Comparison of ENCODE assay signal across 8 mouse cellular contexts in genomic region chr4:151932576-151933504, GRCm38 (mm10). TPM values are rescaled to one million over a fixed set of nuclear protein-coding genes. Genes with fewer than 3 reads are reported as not detected.
DNase-seq lines count a peak whose midpoint lies in the region; ATAC-seq lines count a peak whose summit lies in the region.

No protein-coding gene starts in this region.

- H3K4me3 ChIP-seq in heart, embryonic 15.5 days: peak overlapping the region; percentile 89
- H3K4me3 ChIP-seq in embryonic facial prominence, embryonic 14.5 days (ENCODE audit: low read depth, low read length): peak overlapping the region; percentile 100
- peak overlapping the region; percentile 100 for H3K4me3 ChIP-seq in limb, embryonic 10.5 days
- H3K4me3 ChIP-seq in neural tube, embryonic 15.5 days (replicated peaks): peak overlapping the region; percentile 100; the same call in 1 of the 2 replicates

- H3K27ac ChIP-seq in heart, embryonic 15.5 days: no peak overlapping the region
- H3K27ac ChIP-seq in embryonic facial prominence, embryonic 14.5 days (replicated peaks; ENCODE audit: low read depth, low read length): no peak overlapping the region
- H3K27ac ChIP-seq in limb, embryonic 10.5 days: peak overlapping the region; percentile 94
- H3K27ac ChIP-seq in neural tube, embryonic 15.5 days (replicated peaks): peak overlapping the region; percentile 24

- peaks cover 28% of the 10 kb centered on the region for H3K4me1 ChIP-seq in heart, embryonic 15.5 days (replicated peaks)
- H3K4me1 ChIP-seq in embryonic facial prominence, embryonic 14.5 days (ENCODE audit: control insufficient read depth, insufficient read depth, low read length): peaks cover 11% of the 10 kb centered on the region
- peaks cover 16% of the 10 kb centered on the region for H3K4me1 ChIP-seq in limb, embryonic 10.5 days
- peaks cover 25% of the 10 kb centered on the region for H3K4me1 ChIP-seq in neural tube, embryonic 15.5 days

- DNase-seq in heart, adult 18-20 months: no peak
- DNase-seq in embryonic facial prominence, embryonic 14.5 days (ENCODE audit: low spot score): no peak
- DNase-seq in limb, embryonic 10.5 days (ENCODE audit: low spot score): no peak
- DNase-seq in embryo, embryonic 10 days (ENCODE audit: low spot score): no peak
- DNase-seq in gastrocnemius, postnatal 10 days: no peak
- no peak for DNase-seq in urinary bladder, postnatal 14 days (ENCODE audit: low spot score)

- no peaks in the 10 kb centered on the region for H3K36me3 ChIP-seq in heart, embryonic 15.5 days
- H3K36me3 ChIP-seq in embryonic facial prominence, embryonic 14.5 days (ENCODE audit: control insufficient read depth, insufficient read depth, low read length): no peaks in the 10 kb centered on the region
- H3K36me3 ChIP-seq in limb, embryonic 10.5 days: peaks cover 17% of the 10 kb centered on the region
- H3K36me3 ChIP-seq in neural tube, embryonic 15.5 days: no peaks in the 10 kb centered on the region

- H3K9ac ChIP-seq in heart, embryonic 15.5 days: no peak overlapping the region
- peak overlapping the region; percentile 40 for H3K9ac ChIP-seq in embryonic facial prominence, embryonic 14.5 days (ENCODE audit: low read depth, low read length)
- no peak overlapping the region for H3K9ac ChIP-seq in neural tube, embryonic 15.5 days (replicated peaks)

- H3K9me3 ChIP-seq in heart, embryonic 15.5 days (replicated peaks): no peaks in the 10 kb centered on the region
- no peaks in the 10 kb centered on the region for H3K9me3 ChIP-seq in embryonic facial prominence, embryonic 14.5 days (ENCODE audit: control insufficient read depth, low read length)
- no peaks in the 10 kb centered on the region for H3K9me3 ChIP-seq in limb, embryonic 10.5 days (replicated peaks)
- no peaks in the 10 kb centered on the region for H3K9me3 ChIP-seq in neural tube, embryonic 15.5 days (replicated peaks)

- H3K27me3 ChIP-seq in heart, embryonic 15.5 days: 0 out of 2 replicates have a peak, but pooled peaks cover under 1% of the 10 kb centered on the region
- no peaks in the 10 kb centered on the region for H3K27me3 ChIP-seq in embryonic facial prominence, embryonic 14.5 days (replicated peaks; ENCODE audit: control insufficient read depth, insufficient read depth, low read length)
- H3K27me3 ChIP-seq in limb, embryonic 10.5 days (ENCODE audit: low read depth, poor library complexity, severe bottlenecking): no peaks in the 10 kb centered on the region
- H3K27me3 ChIP-seq in neural tube, embryonic 15.5 days (replicated peaks): no peaks in the 10 kb centered on the region

- ATAC-seq in heart, embryonic 15.5 days (replicated peaks; ENCODE audit: insufficient number of reproducible peaks, insufficient read depth, low FRiP score, low read depth): peak; percentile 23
- ATAC-seq in embryonic facial prominence, embryonic 14.5 days (ENCODE audit: low read depth): peak; percentile 9
- peak; percentile 63 for ATAC-seq in neural tube, embryonic 15.5 days (ENCODE audit: low FRiP score)

- WGBS in heart, embryonic 15.5 days: 72% methylated on average over 13 of the region's 13 CpGs
- WGBS in embryonic facial prominence, embryonic 14.5 days: 74% methylated on average over 13 of the region's 13 CpGs
- 85% methylated on average over 13 of the region's 13 CpGs for WGBS in limb, embryonic 10.5 days
- WGBS in neural tube, embryonic 15.5 days: 86% methylated on average over 13 of the region's 13 CpGs

- H3K4me2 ChIP-seq in heart, embryonic 15.5 days: peak overlapping the region; percentile 36
- peak overlapping the region; percentile 49 for H3K4me2 ChIP-seq in embryonic facial prominence, embryonic 14.5 days (ENCODE audit: low read depth, low read length)
- peak overlapping the region; percentile 97 for H3K4me2 ChIP-seq in neural tube, embryonic 15.5 days

RNA-seq across cellular contexts. Expression of gene Dnajc11, which starts 0.7 kb away (rescaled TPM):
- polyA plus RNA-seq in heart, embryonic 15.5 days (2015; fragmentation: Nextera tagmentation; extraction: Ambion mirVana): 45.4 and 56.4 TPM in 2 replicates
- 100 to 1,000 TPM in 1 of 2 experiments, 10 to 100 TPM in 1; 81.4 to 103 TPM for total RNA-seq in heart, adult 18-20 months (2021)
- polyA plus RNA-seq in embryonic facial prominence, embryonic 14.5 days (2014; fragmentation: Nextera tagmentation; extraction: Ambion mirVana): 47.5 and 53.1 TPM in 2 replicates
- 121 TPM in 2 replicates for polyA plus RNA-seq in limb, embryonic 10.5 days (2016; fragmentation: Nextera tagmentation; extraction: Ambion mirVana)
- 79.6 and 82.6 TPM in 2 replicates for polyA plus RNA-seq in neural tube, embryonic 15.5 days (2015; fragmentation: Nextera tagmentation; extraction: Ambion mirVana)
- total RNA-seq in gastrocnemius, postnatal 10 days (2021): 10 to 100 TPM; 72.1 to 72.3 TPM

RNA-seq across cellular contexts. Expression of gene Thap3, which starts 56.0 kb away (rescaled TPM):
- polyA plus RNA-seq in heart, embryonic 15.5 days (2015; fragmentation: Nextera tagmentation; extraction: Ambion mirVana): 26.3 and 34.4 TPM in 2 replicates
- total RNA-seq in heart, adult 18-20 months (2021): 10 to 100 TPM; 10.5 to 14.9 TPM
- polyA plus RNA-seq in embryonic facial prominence, embryonic 14.5 days (2014; fragmentation: Nextera tagmentation; extraction: Ambion mirVana): 31.7 and 32.7 TPM in 2 replicates
- 36.0 and 43.1 TPM in 2 replicates for polyA plus RNA-seq in limb, embryonic 10.5 days (2016; fragmentation: Nextera tagmentation; extraction: Ambion mirVana)
- polyA plus RNA-seq in neural tube, embryonic 15.5 days (2015; fragmentation: Nextera tagmentation; extraction: Ambion mirVana): 37.8 and 38.3 TPM in 2 replicates
- 10 to 100 TPM; 34.1 to 34.4 TPM for total RNA-seq in gastrocnemius, postnatal 10 days (2021)

Comparison
In these comparisons a context has a peak if more than half of its experiments do, and no peak if none do; other contexts are left out.
1. ATAC-seq: peak in every context shown above with its lines; median percentile 63 in neural tube, embryonic 15.5 days; 23 in heart, embryonic 15.5 days; 9 in embryonic facial prominence, embryonic 14.5 days.
2. H3K27ac ChIP-seq: peak in limb, embryonic 10.5 days (single experiment) and neural tube, embryonic 15.5 days (single experiment); none in heart, embryonic 15.5 days (single experiment) and embryonic facial prominence, embryonic 14.5 days (single experiment).
3. H3K4me2 ChIP-seq: peak in every context shown above with its lines; median percentile 97 in neural tube, embryonic 15.5 days; 49 in embryonic facial prominence, embryonic 14.5 days; 36 in heart, embryonic 15.5 days.
4. Peak in every context shown above with its lines, with median percentiles within 50 percentile points of each other: H3K4me3 ChIP-seq.